Mouse (Mus musculus): ENCODE results near the gene Npdc1. TPM values are rescaled to one million over a fixed set of nuclear protein-coding genes. Genes with fewer than 3 reads are reported as not detected.

The Npdc1 gene
- polyA plus RNA-seq, 1 experiment from 2014 or later: 4.5 TPM

DNA sequence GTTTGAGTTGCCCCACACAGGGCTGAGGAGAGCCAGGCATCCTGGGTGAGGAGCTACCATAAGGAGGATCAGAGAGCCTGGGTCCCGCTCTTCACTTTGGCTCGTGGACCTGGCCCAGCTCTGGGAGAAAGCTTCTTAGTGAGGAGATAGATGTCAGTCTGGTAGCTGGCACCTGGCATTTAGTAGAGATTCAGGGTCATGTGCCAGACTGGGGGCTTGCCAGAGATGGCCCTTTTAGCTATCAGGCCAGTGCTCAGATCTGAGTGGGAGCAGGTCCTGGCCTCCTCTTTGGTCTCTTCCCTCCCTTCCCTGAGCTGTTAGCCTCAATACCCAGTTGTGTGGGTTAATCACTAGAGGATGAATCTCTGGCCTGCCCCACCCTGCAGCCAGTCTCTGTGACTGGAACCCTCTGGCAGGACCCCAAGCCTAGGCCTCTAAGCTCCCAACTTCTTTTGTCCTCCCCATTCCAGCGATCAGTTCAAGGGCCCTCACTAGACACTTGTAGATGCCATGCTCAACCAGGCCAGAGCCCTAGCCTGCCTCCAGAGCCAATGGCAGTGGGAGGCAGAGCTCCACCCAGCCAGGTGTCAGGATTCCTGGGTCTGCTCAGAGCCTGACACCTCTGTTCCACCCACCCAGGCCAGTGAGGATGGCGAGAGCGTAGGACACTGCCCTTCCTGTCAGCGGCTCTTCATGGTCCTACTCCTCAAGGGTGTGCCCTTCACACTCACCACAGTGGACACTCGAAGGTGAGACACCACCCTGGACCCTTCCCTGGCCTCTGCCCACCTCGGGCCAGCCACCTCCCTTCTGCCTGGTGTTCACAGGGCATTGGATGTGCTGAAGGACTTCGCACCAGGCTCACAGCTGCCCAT is 58.1 kb downstream of the Npdc1 start:
- no peak for ATAC-seq (ENCODE audit: insufficient read depth)
- H3K36me3 ChIP-seq (replicated peaks): peaks cover 3% of the 10 kb centered on the region; the same call in 1 of the 2 replicates
- H3K27ac ChIP-seq (replicated peaks): no peak overlapping the region
- H3K4me3 ChIP-seq (replicated peaks): no peak overlapping the region
- 72% methylated on average over 9 of the region's 9 CpGs for WGBS (ENCODE audit: insufficient replicate concordance)
- no peak overlapping the region for H3K4me2 ChIP-seq
- H3K9ac ChIP-seq: no peak overlapping the region
- no peaks in the 10 kb centered on the region for H3K9me3 ChIP-seq (replicated peaks)
- no peaks in the 10 kb centered on the region for H3K27me3 ChIP-seq
- H3K4me1 ChIP-seq (replicated peaks): peaks cover 33% of the 10 kb centered on the region

DNA sequence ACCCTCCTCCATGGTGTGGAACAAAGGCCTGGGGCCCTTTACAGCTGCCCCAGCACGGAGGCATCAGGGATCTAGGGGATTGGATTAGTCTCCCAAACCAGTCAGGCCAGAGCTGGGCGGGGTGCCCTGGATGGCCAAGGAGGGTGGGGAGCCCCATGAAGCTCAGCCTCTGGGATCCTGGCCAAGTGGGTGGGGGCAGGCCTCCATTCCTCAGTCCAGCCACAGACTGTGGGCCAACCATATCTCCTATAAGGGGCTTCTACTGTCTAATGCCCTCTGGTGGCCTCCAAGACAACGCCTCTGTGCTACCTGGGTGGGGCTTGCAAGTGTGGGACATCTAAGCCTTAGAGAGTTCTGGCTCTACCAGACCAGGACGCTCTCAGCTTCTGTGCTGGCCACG is 59.8 kb downstream of the Npdc1 start:
- Histone ChIP-seq H3K4me2 (no peak overlapping the region; the same call in 1 of the 2 replicates), H3K27me3 (no peaks in the 10 kb centered on the region), H3K36me3 (replicated peaks) (peaks cover 3% of the 10 kb centered on the region; the same call in 1 of the 2 replicates), H3K9ac (no peak overlapping the region), H3K27ac (replicated peaks) (no peak overlapping the region), H3K9me3 (replicated peaks) (no peaks in the 10 kb centered on the region), H3K4me3 (replicated peaks) (no peak overlapping the region), H3K4me1 (replicated peaks) (peaks cover 33% of the 10 kb centered on the region)
- ATAC-seq (ENCODE audit: insufficient read depth): no peak
- WGBS (ENCODE audit: insufficient replicate concordance): 73% methylated on average over 5 of the region's 5 CpGs

Small RNA genes within 50 kb of the gene (microRNA-seq; reads per million reads assigned to microRNA genes)
- gene Mir3087: not detected

Other genes starting within 250 kb of the Npdc1 start
- gene Nrarp, start 218.6 kb upstream of the Npdc1 start, polyA plus RNA-seq (2015; fragmentation: Nextera tagmentation; extraction: Ambion mirVana): 2.1 and 2.4 TPM in 2 replicates
- 6.2 and 6.8 TPM in 2 replicates for gene Tor4a, start 202.5 kb upstream of the Npdc1 start, polyA plus RNA-seq (2015; fragmentation: Nextera tagmentation; extraction: Ambion mirVana)
- gene Nelfb, start 187.9 kb upstream of the Npdc1 start, polyA plus RNA-seq (2015; fragmentation: Nextera tagmentation; extraction: Ambion mirVana): 35.9 and 40.6 TPM in 2 replicates
- not detected in 2 replicates for gene Stpg3, start 184.7 kb upstream of the Npdc1 start, polyA plus RNA-seq (2015; fragmentation: Nextera tagmentation; extraction: Ambion mirVana)
- gene Fam166a, start 180.6 kb upstream of the Npdc1 start, polyA plus RNA-seq (2015; fragmentation: Nextera tagmentation; extraction: Ambion mirVana): 1.0 TPM in 1 of 2 replicates, not detected in the other
- 695 and 769 TPM in 2 replicates for gene Tubb4b, start 174.6 kb upstream of the Npdc1 start, polyA plus RNA-seq (2015; fragmentation: Nextera tagmentation; extraction: Ambion mirVana)
- not detected in 2 replicates for gene Slc34a3, start 165.0 kb upstream of the Npdc1 start, polyA plus RNA-seq (2015; fragmentation: Nextera tagmentation; extraction: Ambion mirVana)
- not detected in 2 replicates for gene Rnf224, start 162.6 kb upstream of the Npdc1 start, polyA plus RNA-seq (2015; fragmentation: Nextera tagmentation; extraction: Ambion mirVana)
- gene Rnf208, start 157.1 kb upstream of the Npdc1 start, polyA plus RNA-seq (2015; fragmentation: Nextera tagmentation; extraction: Ambion mirVana): 0.31 and 0.59 TPM in 2 replicates
- gene Cysrt1, start 156.9 kb upstream of the Npdc1 start, polyA plus RNA-seq (2015; fragmentation: Nextera tagmentation; extraction: Ambion mirVana): 0.14 TPM in 1 of 2 replicates, not detected in the other
- 1.7 and 1.9 TPM in 2 replicates for gene AL732309.1, start 152.5 kb upstream of the Npdc1 start, polyA plus RNA-seq (2015; fragmentation: Nextera tagmentation; extraction: Ambion mirVana)
- gene Tmem203, start 143.9 kb upstream of the Npdc1 start, polyA plus RNA-seq (2015; fragmentation: Nextera tagmentation; extraction: Ambion mirVana): 11.9 and 12.5 TPM in 2 replicates
- gene Tprn, start 136.7 kb upstream of the Npdc1 start, polyA plus RNA-seq (2015; fragmentation: Nextera tagmentation; extraction: Ambion mirVana): 3.9 and 5.4 TPM in 2 replicates
- gene Ssna1, start 126.9 kb upstream of the Npdc1 start, polyA plus RNA-seq (2015; fragmentation: Nextera tagmentation; extraction: Ambion mirVana): 116 and 124 TPM in 2 replicates
- 41.7 and 45.0 TPM in 2 replicates for gene Anapc2, start 126.9 kb upstream of the Npdc1 start, polyA plus RNA-seq (2015; fragmentation: Nextera tagmentation; extraction: Ambion mirVana)
- gene Tmem210, start 111.2 kb upstream of the Npdc1 start, polyA plus RNA-seq (2015; fragmentation: Nextera tagmentation; extraction: Ambion mirVana): not detected in 2 replicates
- not detected in 2 replicates for gene Lrrc26, start 109.4 kb upstream of the Npdc1 start, polyA plus RNA-seq (2015; fragmentation: Nextera tagmentation; extraction: Ambion mirVana)
- gene Grin1, start 80.2 kb upstream of the Npdc1 start, polyA plus RNA-seq (2015; fragmentation: Nextera tagmentation; extraction: Ambion mirVana): not detected in 2 replicates
- 15.9 and 17.1 TPM in 2 replicates for gene Man1b1, start 67.0 kb upstream of the Npdc1 start, polyA plus RNA-seq (2015; fragmentation: Nextera tagmentation; extraction: Ambion mirVana)
- 11.5 and 14.7 TPM in 2 replicates for gene Dpp7, start 43.0 kb upstream of the Npdc1 start, polyA plus RNA-seq (2015; fragmentation: Nextera tagmentation; extraction: Ambion mirVana)
- gene Uap1l1, start 33.7 kb upstream of the Npdc1 start, polyA plus RNA-seq (2015; fragmentation: Nextera tagmentation; extraction: Ambion mirVana): 15.1 and 15.4 TPM in 2 replicates
- gene Sapcd2, start 27.0 kb upstream of the Npdc1 start, polyA plus RNA-seq (2015; fragmentation: Nextera tagmentation; extraction: Ambion mirVana): 18.5 and 19.5 TPM in 2 replicates
- gene Entpd2, start 3.5 kb upstream of the Npdc1 start, polyA plus RNA-seq (2015; fragmentation: Nextera tagmentation; extraction: Ambion mirVana): 0.58 and 0.71 TPM in 2 replicates
- gene Fut7, start 23.9 kb downstream of the Npdc1 start, polyA plus RNA-seq (2015; fragmentation: Nextera tagmentation; extraction: Ambion mirVana): 1.2 and 1.7 TPM in 2 replicates
- gene Abca2, start 29.4 kb downstream of the Npdc1 start, polyA plus RNA-seq (2015; fragmentation: Nextera tagmentation; extraction: Ambion mirVana): 1.2 and 1.3 TPM in 2 replicates
- gene Clic3, start 57.5 kb downstream of the Npdc1 start, polyA plus RNA-seq (2015; fragmentation: Nextera tagmentation; extraction: Ambion mirVana): 0.38 and 1.0 TPM in 2 replicates
- 8.3 and 10.6 TPM in 2 replicates for gene Paxx, start 61.7 kb downstream of the Npdc1 start, polyA plus RNA-seq (2015; fragmentation: Nextera tagmentation; extraction: Ambion mirVana)
- gene Ptgds, start 70.7 kb downstream of the Npdc1 start, polyA plus RNA-seq (2015; fragmentation: Nextera tagmentation; extraction: Ambion mirVana): 0.23 and 0.38 TPM in 2 replicates
- not detected in 2 replicates for gene Lcn12, start 94.6 kb downstream of the Npdc1 start, polyA plus RNA-seq (2015; fragmentation: Nextera tagmentation; extraction: Ambion mirVana)
- gene Fbxw5, start 101.4 kb downstream of the Npdc1 start, polyA plus RNA-seq (2015; fragmentation: Nextera tagmentation; extraction: Ambion mirVana): 24.0 and 28.6 TPM in 2 replicates
- 64.9 and 88.1 TPM in 2 replicates for gene C8g, start 102.4 kb downstream of the Npdc1 start, polyA plus RNA-seq (2015; fragmentation: Nextera tagmentation; extraction: Ambion mirVana)
- 14.1 and 15.1 TPM in 2 replicates for gene Traf2, start 147.6 kb downstream of the Npdc1 start, polyA plus RNA-seq (2015; fragmentation: Nextera tagmentation; extraction: Ambion mirVana)
- gene Edf1, start 158.5 kb downstream of the Npdc1 start, polyA plus RNA-seq (2015; fragmentation: Nextera tagmentation; extraction: Ambion mirVana): 186 and 201 TPM in 2 replicates
- gene Mamdc4, start 175.5 kb downstream of the Npdc1 start, polyA plus RNA-seq (2015; fragmentation: Nextera tagmentation; extraction: Ambion mirVana): 0.32 and 7.7 TPM in 2 replicates
- gene Phpt1, start 175.9 kb downstream of the Npdc1 start, polyA plus RNA-seq (2015; fragmentation: Nextera tagmentation; extraction: Ambion mirVana): 31.2 and 36.3 TPM in 2 replicates
- gene Ajm1, start 182.4 kb downstream of the Npdc1 start, polyA plus RNA-seq (2015; fragmentation: Nextera tagmentation; extraction: Ambion mirVana): 0.03 TPM in 1 of 2 replicates, not detected in the other
- 21.7 and 23.5 TPM in 2 replicates for gene Rabl6, start 209.2 kb downstream of the Npdc1 start, polyA plus RNA-seq (2015; fragmentation: Nextera tagmentation; extraction: Ambion mirVana)
- 0.05 and 0.06 TPM in 2 replicates for gene Ccdc183, start 218.3 kb downstream of the Npdc1 start, polyA plus RNA-seq (2015; fragmentation: Nextera tagmentation; extraction: Ambion mirVana)
- 8.2 and 9.9 TPM in 2 replicates for gene Tmem141, start 222.7 kb downstream of the Npdc1 start, polyA plus RNA-seq (2015; fragmentation: Nextera tagmentation; extraction: Ambion mirVana)
- gene Fcna, start 228.7 kb downstream of the Npdc1 start, polyA plus RNA-seq (2015; fragmentation: Nextera tagmentation; extraction: Ambion mirVana): 70.4 and 90.0 TPM in 2 replicates

All from liver, embryonic 15.5 days (tissue).